Mouse (Mus musculus): Measurements from ENCODE around the gene Fgfr1op. TPM values are rescaled to one million over a fixed set of nuclear protein-coding genes. Genes with fewer than 3 reads are reported as not detected.

Gene Fgfr1op
- total and polyA plus RNA-seq, 3 experiments, result 43.5 to 44.5 TPM; not detected in 1

DNA sequence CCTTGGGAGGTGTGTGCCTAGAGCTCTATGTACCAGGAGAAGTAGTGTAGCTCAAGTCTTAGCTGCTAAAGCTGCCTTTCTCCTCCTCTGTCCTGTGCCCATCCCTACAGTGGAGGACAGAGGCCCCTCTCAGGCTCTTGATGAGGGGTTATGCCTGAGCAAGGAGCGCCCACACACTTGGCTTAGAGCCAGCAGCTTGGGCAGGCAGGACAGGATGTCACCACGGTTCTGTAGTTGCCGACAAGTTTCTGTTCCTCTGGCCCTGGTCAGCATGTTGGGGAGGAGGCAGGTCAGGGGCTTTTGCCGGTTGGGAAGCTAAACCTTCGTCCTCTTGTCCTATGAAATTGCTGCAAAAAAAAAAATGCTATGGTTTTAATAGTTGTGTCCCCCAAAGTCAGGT, 66.8 kb downstream of the Fgfr1op start:
- no peak for TF ChIP-seq USF1 (IDR thresholded peaks at IDR 0.05; ENCODE audit: low read depth, low read length)
- TF ChIP-seq NELFE (IDR thresholded peaks at IDR 0.05; ENCODE audit: low read depth, low read length), result no peak
- TF ChIP-seq EP300 (IDR thresholded peaks at IDR 0.05; ENCODE audit: low read depth in 1 of 2, low read length in 2 of 2), result no peak
- TF ChIP-seq SIN3A (IDR thresholded peaks at IDR 0.05; ENCODE audit: low read length), result no peak
- no peaks in the 10 kb centered on the region for H3K9me3 ChIP-seq (replicated peaks; ENCODE audit: insufficient read depth, low read length)
- peaks cover 0 to 4% of the 10 kb centered on the region in 2 experiments; a peak in 2 of 4 replicates for H3K4me1 ChIP-seq (ENCODE audit: control insufficient read depth in 1 of 2, insufficient read depth in 2 of 2, low read length in 2 of 2)
- peak; percentile 10 for DNase-seq (ENCODE audit: low read depth, low spot score)
- no peak overlapping the region for H3K9ac ChIP-seq (ENCODE audit: control insufficient read depth, low read depth, low read length, poor library complexity, severe bottlenecking)
- H3K4me3 ChIP-seq (ENCODE audit: control insufficient read depth in 1 of 2, insufficient read depth in 1 of 2, low read depth in 2 of 2, low read length in 2 of 2), result no peak overlapping the region
- H3K79me2 ChIP-seq (ENCODE audit: control insufficient read depth, insufficient read depth, low read length, poor library complexity), result no peaks in the 10 kb centered on the region
- H3K36me3 ChIP-seq (ENCODE audit: control insufficient read depth in 1 of 2, insufficient read depth in 2 of 2, low read length in 2 of 2), result no peaks in the 10 kb centered on the region; a peak in 1 of 4 replicates
- H3K27me3 ChIP-seq (ENCODE audit: control insufficient read depth in 1 of 2, insufficient read depth in 2 of 2, low read length in 2 of 2), result peaks cover 9 to 16% of the 10 kb centered on the region in 2 experiments
- H3K27ac ChIP-seq (ENCODE audit: control insufficient read depth, low read depth, low read length), result no peak overlapping the region

DNA sequence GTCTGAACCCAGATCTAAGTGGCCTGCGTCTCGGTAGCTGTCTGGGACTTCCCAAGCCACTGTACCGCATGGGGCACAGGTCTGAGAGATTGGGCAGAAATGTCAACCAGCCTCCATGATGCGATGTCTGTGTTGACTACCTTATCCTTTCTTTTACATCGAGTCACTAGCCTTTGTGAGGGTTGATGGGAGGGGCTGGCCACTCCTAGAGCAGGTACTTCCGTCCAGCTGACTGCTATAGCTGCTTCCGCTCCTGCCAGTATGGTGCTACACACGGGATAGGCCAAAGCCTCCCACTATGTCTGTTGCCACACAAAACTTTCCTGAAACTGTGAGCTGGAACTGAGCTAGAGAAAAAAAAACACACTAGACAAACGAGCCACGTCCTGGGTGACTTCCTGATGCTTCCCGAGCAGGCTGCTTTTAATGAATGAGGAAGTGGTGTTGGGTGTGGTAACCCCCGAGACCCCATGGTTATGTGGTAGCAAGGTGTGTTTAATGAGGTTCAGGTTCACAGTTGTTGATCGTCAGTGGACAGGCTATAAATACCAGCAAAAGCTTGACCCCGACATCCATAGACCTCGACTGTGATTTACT, 68.4 kb downstream of the Fgfr1op start:
- Histone ChIP-seq H3K36me3 (ENCODE audit: control insufficient read depth in 1 of 2, insufficient read depth in 2 of 2, low read length in 2 of 2) (no peaks in the 10 kb centered on the region; a peak in 1 of 4 replicates), H3K9ac (ENCODE audit: control insufficient read depth, low read depth, low read length, poor library complexity, severe bottlenecking) (no peak overlapping the region), H3K9me3 (replicated peaks; ENCODE audit: insufficient read depth, low read length) (no peaks in the 10 kb centered on the region), H3K27me3 (ENCODE audit: control insufficient read depth in 1 of 2, insufficient read depth in 2 of 2, low read length in 2 of 2) (peaks cover 9 to 16% of the 10 kb centered on the region in 2 experiments), H3K27ac (ENCODE audit: control insufficient read depth, low read depth, low read length) (no peak overlapping the region), H3K4me3 (ENCODE audit: control insufficient read depth in 1 of 2, insufficient read depth in 1 of 2, low read depth in 2 of 2, low read length in 2 of 2) (no peak overlapping the region), H3K4me1 (ENCODE audit: control insufficient read depth in 1 of 2, insufficient read depth in 2 of 2, low read length in 2 of 2) (peaks cover 0 to 4% of the 10 kb centered on the region in 2 experiments; a peak in 2 of 4 replicates), H3K79me2 (ENCODE audit: control insufficient read depth, insufficient read depth, low read length, poor library complexity) (no peaks in the 10 kb centered on the region)
- no peak for DNase-seq (ENCODE audit: low read depth, low spot score)
- TF ChIP-seq UBTF (IDR thresholded peaks at IDR 0.05; ENCODE audit: borderline replicate concordance, insufficient read depth, low read depth, low read length) (no peak), TBP (IDR thresholded peaks at IDR 0.05; ENCODE audit: low read depth, low read length) (no peak)

DNA sequence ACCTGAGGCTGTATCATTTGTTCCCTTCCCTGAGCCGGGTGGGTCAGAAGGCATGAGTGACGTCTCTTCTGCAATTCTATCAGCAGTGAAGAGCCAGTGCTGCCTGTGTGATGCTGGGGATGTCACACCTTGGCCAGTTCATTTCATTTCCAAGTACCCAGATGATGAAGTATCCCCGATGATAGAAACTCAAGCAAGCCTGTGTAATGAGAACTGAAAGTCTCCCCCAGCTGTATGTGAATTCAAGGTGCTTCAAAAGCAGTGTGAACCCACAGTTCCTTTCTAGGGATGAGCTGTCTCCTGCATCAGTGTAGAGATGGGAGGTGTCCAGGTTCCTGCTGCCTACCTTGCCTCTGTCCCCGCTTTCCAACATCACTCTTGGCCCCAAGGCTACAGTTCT, 69.2 kb downstream of the Fgfr1op start:
- Histone ChIP-seq H3K9me3 (replicated peaks; ENCODE audit: insufficient read depth, low read length) (no peaks in the 10 kb centered on the region), H3K9ac (ENCODE audit: control insufficient read depth, low read depth, low read length, poor library complexity, severe bottlenecking) (no peak overlapping the region), H3K4me1 (ENCODE audit: control insufficient read depth in 1 of 2, insufficient read depth in 2 of 2, low read length in 2 of 2) (peaks cover 0 to 4% of the 10 kb centered on the region in 2 experiments; a peak in 2 of 4 replicates), H3K4me3 (ENCODE audit: control insufficient read depth in 1 of 2, insufficient read depth in 1 of 2, low read depth in 2 of 2, low read length in 2 of 2) (no peak overlapping the region), H3K27ac (ENCODE audit: control insufficient read depth, low read depth, low read length) (no peak overlapping the region), H3K79me2 (ENCODE audit: control insufficient read depth, insufficient read depth, low read length, poor library complexity) (no peaks in the 10 kb centered on the region), H3K36me3 (ENCODE audit: control insufficient read depth in 1 of 2, insufficient read depth in 2 of 2, low read length in 2 of 2) (no peaks in the 10 kb centered on the region; a peak in 1 of 4 replicates), H3K27me3 (ENCODE audit: control insufficient read depth in 1 of 2, insufficient read depth in 2 of 2, low read length in 2 of 2) (peaks cover 9 to 17% of the 10 kb centered on the region in 2 experiments)
- DNase-seq (ENCODE audit: low read depth, low spot score), result no peak
- TF ChIP-seq BHLHE40 (IDR thresholded peaks at IDR 0.05; ENCODE audit: borderline replicate concordance, low read depth, low read length) (no peak), MAX (IDR thresholded peaks at IDR 0.05; ENCODE audit: low read length) (no peak), GABPA (IDR thresholded peaks at IDR 0.05; ENCODE audit: low read depth, low read length) (no peak), HCFC1 (IDR thresholded peaks at IDR 0.05; ENCODE audit: low read depth, low read length) (no peak)
